Mouse (Mus musculus): Measurements from ENCODE around the gene E030018B13Rik.

DNA sequence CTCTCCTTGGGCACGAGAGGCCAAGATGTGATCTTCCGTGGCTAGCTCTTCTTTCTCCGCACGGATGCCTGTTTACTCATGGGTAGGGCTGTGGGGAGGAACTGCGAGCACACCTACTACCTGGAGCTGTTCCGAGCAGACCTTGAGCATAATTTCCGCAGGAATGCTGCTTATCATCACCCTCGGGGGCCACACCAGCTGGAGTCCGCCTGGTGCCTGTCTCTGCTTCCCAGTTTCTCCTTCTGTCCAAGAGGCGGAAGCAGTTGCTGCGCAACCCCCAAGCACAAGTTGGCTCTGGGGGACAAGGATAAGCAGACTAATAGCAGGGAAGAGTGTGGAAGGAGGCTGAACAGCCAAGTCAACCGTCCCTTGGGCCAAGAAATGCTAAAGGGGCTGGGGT, 42.8 kb upstream of the E030018B13Rik start:
- TF ChIP-seq CTCF (IDR thresholded peaks at IDR 0.05; ENCODE audit: low read depth) (no peak), EP300 (IDR thresholded peaks at IDR 0.05; ENCODE audit: low read depth) (no peak)
